Mouse (Mus musculus): ENCODE measurements around the gene Mmaa. TPM values are rescaled to one million over a fixed set of nuclear protein-coding genes. Genes with fewer than 3 reads are reported as not detected.
A peak's percentile ranks its signal among the peaks of the same experiment; 100 is the strongest.

The Mmaa gene
- total RNA-seq, 1 experiment: 3.0 TPM

DNA sequence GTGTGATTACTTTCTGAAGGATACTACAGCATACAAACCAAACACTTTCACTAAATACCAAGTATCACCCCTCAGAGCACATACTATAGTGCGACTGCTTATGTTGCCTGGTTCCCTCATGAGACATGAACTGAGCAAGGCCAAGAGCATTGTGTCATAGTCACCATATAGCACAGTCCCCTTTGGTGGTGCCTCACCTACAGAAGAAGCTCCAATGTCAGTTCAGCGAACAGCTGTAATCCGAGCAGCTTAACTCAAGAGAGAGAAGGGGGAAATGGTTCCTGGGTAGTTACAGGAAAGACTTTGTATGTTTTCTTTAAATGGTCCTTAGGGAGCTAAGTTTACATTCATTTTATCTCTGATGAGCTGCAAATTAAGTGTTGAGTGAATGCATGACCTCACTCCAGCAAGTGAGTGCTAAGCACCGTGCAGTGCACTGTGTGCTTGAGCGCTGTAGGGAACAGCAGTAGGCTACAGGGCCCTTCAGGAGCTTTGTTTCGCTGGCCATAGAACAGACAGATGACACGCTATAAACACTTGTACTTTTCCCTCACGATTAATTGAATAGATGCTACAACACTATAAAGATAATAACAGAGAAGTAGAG is 17.4 kb downstream of the Mmaa start:
- in situ Hi-C loops (cut with MboI; ENCODE audit: low sequenced_read_pairs in 2 of 2, unreplicated experiment in 2 of 2): no loop called here
- H3K9me3 ChIP-seq (ENCODE audit: control insufficient read depth, insufficient read depth, low read depth, low read length): no peaks in the 10 kb centered on the region
- DNase-seq (ENCODE audit: low read depth, low spot score): no peak
- no peaks in the 10 kb centered on the region; the same call in 1 of the 2 replicates for H3K36me3 ChIP-seq (ENCODE audit: control insufficient read depth, insufficient read depth, low read length, poor library complexity, severe bottlenecking)
- H3K4me3 ChIP-seq (ENCODE audit: insufficient read depth in 1 of 2, low read depth in 1 of 2, low read length in 2 of 2, poor library complexity in 1 of 2, severe bottlenecking in 1 of 2): no peak overlapping the region
- no peak overlapping the region for H3K27ac ChIP-seq (ENCODE audit: insufficient read depth, low read depth, low read length, poor library complexity, severe bottlenecking)
- TF ChIP-seq MAFK (IDR thresholded peaks at IDR 0.05; ENCODE audit: insufficient read depth, low read depth, low read length) (no peak), CHD2 (IDR thresholded peaks at IDR 0.05; ENCODE audit: low read depth, low read length) (no peak), HCFC1 (IDR thresholded peaks at IDR 0.05; ENCODE audit: borderline replicate concordance, insufficient read depth, low read length) (no peak), ZC3H11A (IDR thresholded peaks at IDR 0.05; ENCODE audit: borderline replicate concordance, low read depth, low read length) (no peak), ZNF384 (IDR thresholded peaks at IDR 0.05; ENCODE audit: low read depth, low read length) (no peak)
- no peak overlapping the region for H3K9ac ChIP-seq (ENCODE audit: insufficient read depth, low read depth, low read length, poor library complexity, severe bottlenecking)
- H3K4me1 ChIP-seq (ENCODE audit: control insufficient read depth in 2 of 2, insufficient read depth in 2 of 2, low read length in 2 of 2, poor library complexity in 1 of 2): no peaks in the 10 kb centered on the region

DNA sequence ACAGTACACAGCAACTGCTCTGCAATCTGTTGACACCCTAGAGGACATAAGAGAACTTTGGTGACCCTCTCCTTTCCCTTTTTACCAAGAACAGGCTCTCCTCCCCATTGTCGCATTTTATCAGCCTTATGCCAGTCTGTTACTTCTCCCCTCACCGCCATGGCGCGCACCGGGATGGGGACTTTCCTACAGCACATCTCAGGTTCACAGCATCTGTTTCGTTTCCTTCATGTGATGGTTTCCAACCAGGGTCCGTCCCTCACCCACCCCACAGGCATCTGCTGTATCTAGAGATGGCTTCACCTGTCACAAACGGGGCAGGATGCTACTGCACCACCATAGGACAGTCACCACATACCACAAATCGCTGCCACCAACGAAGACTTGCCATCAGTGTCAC is 19.8 kb downstream of the Mmaa start:
- H3K4me3 ChIP-seq (ENCODE audit: insufficient read depth in 1 of 2, low read depth in 1 of 2, low read length in 2 of 2, poor library complexity in 1 of 2, severe bottlenecking in 1 of 2): no peak overlapping the region
- TF ChIP-seq MAFK (IDR thresholded peaks at IDR 0.05; ENCODE audit: insufficient read depth, low read depth, low read length) (no peak), ZC3H11A (IDR thresholded peaks at IDR 0.05; ENCODE audit: borderline replicate concordance, low read depth, low read length) (no peak), HCFC1 (IDR thresholded peaks at IDR 0.05; ENCODE audit: borderline replicate concordance, insufficient read depth, low read length) (no peak)
- no peak for DNase-seq (ENCODE audit: low read depth, low spot score)
- in situ Hi-C loops (cut with MboI; ENCODE audit: low sequenced_read_pairs in 2 of 2, unreplicated experiment in 2 of 2): no loop called here
- no peaks in the 10 kb centered on the region for H3K9me3 ChIP-seq (ENCODE audit: control insufficient read depth, insufficient read depth, low read depth, low read length)
- H3K9ac ChIP-seq (ENCODE audit: insufficient read depth, low read depth, low read length, poor library complexity, severe bottlenecking): no peak overlapping the region
- H3K36me3 ChIP-seq (ENCODE audit: control insufficient read depth, insufficient read depth, low read length, poor library complexity, severe bottlenecking): no peaks in the 10 kb centered on the region; the same call in 1 of the 2 replicates
- no peaks in the 10 kb centered on the region for H3K4me1 ChIP-seq (ENCODE audit: control insufficient read depth in 2 of 2, insufficient read depth in 2 of 2, low read length in 2 of 2, poor library complexity in 1 of 2)
- no peak overlapping the region for H3K27ac ChIP-seq (ENCODE audit: insufficient read depth, low read depth, low read length, poor library complexity, severe bottlenecking)

DNA sequence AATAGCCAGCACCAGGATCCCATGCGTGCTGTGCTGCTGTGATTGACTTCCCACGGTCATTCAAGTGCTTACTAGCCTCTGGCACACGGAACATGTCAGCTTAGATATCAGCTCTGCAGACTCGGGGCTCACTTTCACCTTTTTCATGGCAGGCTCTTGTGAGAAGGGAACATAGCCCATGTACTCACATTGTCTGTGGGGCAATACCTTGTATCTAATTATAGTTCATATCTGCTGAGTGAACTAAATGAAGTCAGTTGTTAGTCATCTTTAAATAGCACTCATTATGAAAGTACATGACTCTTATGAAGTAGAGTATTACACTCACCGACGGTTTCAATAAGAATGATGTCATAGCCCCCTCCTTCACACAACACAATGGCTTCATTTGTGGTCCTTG is 21.0 kb downstream of the Mmaa start:
- TF ChIP-seq CHD2 (IDR thresholded peaks at IDR 0.05; ENCODE audit: low read depth, low read length) (no peak), HCFC1 (IDR thresholded peaks at IDR 0.05; ENCODE audit: borderline replicate concordance, insufficient read depth, low read length) (no peak), MAFK (IDR thresholded peaks at IDR 0.05; ENCODE audit: insufficient read depth, low read depth, low read length) (no peak), ZC3H11A (IDR thresholded peaks at IDR 0.05; ENCODE audit: borderline replicate concordance, low read depth, low read length) (no peak), ZNF384 (IDR thresholded peaks at IDR 0.05; ENCODE audit: low read depth, low read length) (no peak)
- Histone ChIP-seq H3K9me3 (ENCODE audit: control insufficient read depth, insufficient read depth, low read depth, low read length) (no peaks in the 10 kb centered on the region), H3K4me1 (ENCODE audit: control insufficient read depth in 2 of 2, insufficient read depth in 2 of 2, low read length in 2 of 2, poor library complexity in 1 of 2) (no peaks in the 10 kb centered on the region), H3K9ac (ENCODE audit: insufficient read depth, low read depth, low read length, poor library complexity, severe bottlenecking) (no peak overlapping the region), H3K4me3 (ENCODE audit: insufficient read depth in 1 of 2, low read depth in 1 of 2, low read length in 2 of 2, poor library complexity in 1 of 2, severe bottlenecking in 1 of 2) (no peak overlapping the region), H3K36me3 (ENCODE audit: control insufficient read depth, insufficient read depth, low read length, poor library complexity, severe bottlenecking) (no peaks in the 10 kb centered on the region; the same call in 1 of the 2 replicates), H3K27ac (ENCODE audit: insufficient read depth, low read depth, low read length, poor library complexity, severe bottlenecking) (no peak overlapping the region)
- in situ Hi-C loops (cut with MboI; ENCODE audit: low sequenced_read_pairs in 2 of 2, unreplicated experiment in 2 of 2): no loop called here
- DNase-seq (ENCODE audit: low read depth, low spot score): no peak

DNA sequence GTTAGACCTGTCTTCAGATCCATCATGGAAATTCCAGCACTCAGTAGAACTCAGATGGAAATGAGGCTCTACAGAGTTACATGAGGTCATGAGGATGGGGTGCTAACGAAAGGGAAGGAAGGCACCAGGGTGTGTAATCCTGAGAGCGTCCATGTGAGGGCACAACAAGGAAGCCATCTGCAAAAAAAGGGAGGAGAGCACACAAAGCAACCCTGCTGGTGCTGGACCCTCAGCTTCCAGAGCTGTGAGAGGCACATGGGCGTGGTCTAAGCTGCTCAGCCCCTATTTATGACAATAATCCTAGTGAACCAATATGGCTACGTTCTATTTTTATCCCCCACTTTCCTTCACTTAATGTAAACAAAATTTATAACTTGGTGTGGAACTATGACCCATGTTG is 22.1 kb downstream of the Mmaa start:
- Histone ChIP-seq H3K4me3 (ENCODE audit: insufficient read depth in 1 of 2, low read depth in 1 of 2, low read length in 2 of 2, poor library complexity in 1 of 2, severe bottlenecking in 1 of 2) (no peak overlapping the region), H3K36me3 (ENCODE audit: control insufficient read depth, insufficient read depth, low read length, poor library complexity, severe bottlenecking) (no peaks in the 10 kb centered on the region; the same call in 1 of the 2 replicates), H3K27ac (ENCODE audit: insufficient read depth, low read depth, low read length, poor library complexity, severe bottlenecking) (no peak overlapping the region), H3K9me3 (ENCODE audit: control insufficient read depth, insufficient read depth, low read depth, low read length) (no peaks in the 10 kb centered on the region), H3K9ac (ENCODE audit: insufficient read depth, low read depth, low read length, poor library complexity, severe bottlenecking) (no peak overlapping the region), H3K4me1 (ENCODE audit: control insufficient read depth in 2 of 2, insufficient read depth in 2 of 2, low read length in 2 of 2, poor library complexity in 1 of 2) (no peaks in the 10 kb centered on the region)
- in situ Hi-C loops (cut with MboI; ENCODE audit: low sequenced_read_pairs in 2 of 2, unreplicated experiment in 2 of 2): no loop called here
- TF ChIP-seq CHD2 (IDR thresholded peaks at IDR 0.05; ENCODE audit: low read depth, low read length) (no peak), ZC3H11A (IDR thresholded peaks at IDR 0.05; ENCODE audit: borderline replicate concordance, low read depth, low read length) (0 out of 2 replicates have a peak, but pooled peaks have one; percentile 20)
- DNase-seq (ENCODE audit: low read depth, low spot score): no peak

DNA sequence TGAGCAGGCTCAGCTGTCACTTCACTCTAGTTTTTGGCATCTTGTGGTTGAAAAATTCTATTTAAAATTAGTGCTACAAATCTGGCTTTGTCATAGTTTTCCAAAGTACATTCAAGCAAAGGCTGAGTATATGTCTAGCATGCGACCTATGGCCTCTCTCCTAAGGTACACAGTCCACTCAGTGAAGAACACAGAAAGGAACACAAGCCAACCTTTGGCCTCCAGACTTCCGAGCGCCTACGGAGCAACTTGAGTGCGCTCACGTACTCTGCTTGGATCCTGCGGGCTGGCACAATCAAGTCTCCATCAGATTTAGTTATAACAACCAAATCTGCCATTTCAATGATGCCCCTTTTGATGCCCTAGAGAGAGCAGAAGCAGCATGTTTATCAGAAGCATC is 25.8 kb downstream of the Mmaa start:
- Histone ChIP-seq H3K9me3 (ENCODE audit: control insufficient read depth, insufficient read depth, low read depth, low read length) (no peaks in the 10 kb centered on the region), H3K36me3 (ENCODE audit: control insufficient read depth, insufficient read depth, low read length, poor library complexity, severe bottlenecking) (no peaks in the 10 kb centered on the region; the same call in 1 of the 2 replicates), H3K4me3 (ENCODE audit: insufficient read depth in 1 of 2, low read depth in 1 of 2, low read length in 2 of 2, poor library complexity in 1 of 2, severe bottlenecking in 1 of 2) (no peak overlapping the region), H3K4me1 (ENCODE audit: control insufficient read depth in 2 of 2, insufficient read depth in 2 of 2, low read length in 2 of 2, poor library complexity in 1 of 2) (no peaks in the 10 kb centered on the region), H3K9ac (ENCODE audit: insufficient read depth, low read depth, low read length, poor library complexity, severe bottlenecking) (no peak overlapping the region), H3K27ac (ENCODE audit: insufficient read depth, low read depth, low read length, poor library complexity, severe bottlenecking) (no peak overlapping the region)
- no peak for TF ChIP-seq CHD2 (IDR thresholded peaks at IDR 0.05; ENCODE audit: low read depth, low read length)
- no peak for TF ChIP-seq HCFC1 (IDR thresholded peaks at IDR 0.05; ENCODE audit: borderline replicate concordance, insufficient read depth, low read length)
- no peak for TF ChIP-seq MAFK (IDR thresholded peaks at IDR 0.05; ENCODE audit: insufficient read depth, low read depth, low read length)
- TF ChIP-seq ZNF384 (IDR thresholded peaks at IDR 0.05; ENCODE audit: low read depth, low read length): no peak
- no peak for TF ChIP-seq ZC3H11A (IDR thresholded peaks at IDR 0.05; ENCODE audit: borderline replicate concordance, low read depth, low read length)
- no peak for DNase-seq (ENCODE audit: low read depth, low spot score)
- in situ Hi-C loops (cut with MboI; ENCODE audit: low sequenced_read_pairs in 2 of 2, unreplicated experiment in 2 of 2): no loop called here
